Mouse (Mus musculus): ENCODE measurements at regions not wholly inside any gene's neighbourhood (a gene's known extent, or its start where the extent isn't known, plus 50 kb on each side); places are given as distances from the start of the nearest gene placed in this dataset.
"Not testable (repeated sequence)": the region's sequence is repeated elsewhere in the genome, so short reads cannot be mapped to it uniquely, and the experiment has no call there.

DNA sequence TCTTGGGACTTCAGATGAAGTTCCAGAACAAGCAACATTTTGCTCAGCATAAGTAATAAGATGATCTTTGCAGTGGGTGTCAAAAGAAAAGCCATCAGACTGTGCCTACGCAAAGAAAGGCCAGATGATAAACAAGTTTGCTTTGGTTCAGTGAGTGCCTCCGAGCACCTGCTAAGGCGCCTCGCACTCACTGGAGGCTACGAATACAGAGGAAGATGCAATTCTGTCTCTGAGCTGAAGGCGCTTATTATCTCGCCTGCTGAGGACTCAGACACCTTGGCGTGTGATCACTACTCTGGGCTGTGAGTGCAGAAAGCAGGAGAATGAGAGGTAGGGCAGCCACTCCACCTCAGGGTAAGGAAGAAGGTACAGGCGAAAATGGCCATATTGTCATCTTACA is 82.7 kb upstream of the Dyrk2 start:
- no peaks in the 10 kb centered on the region for H3K4me1 ChIP-seq (replicated peaks)
- H3K36me3 ChIP-seq, result no peaks in the 10 kb centered on the region
- no peaks in the 10 kb centered on the region for H3K27me3 ChIP-seq
- WGBS, result 89% methylated on average over 9 of the region's 9 CpGs
- no peak for ATAC-seq (ENCODE audit: insufficient number of reproducible peaks, insufficient read depth, low FRiP score, low TSS enrichment, low read depth)
- H3K27ac ChIP-seq, result no peak overlapping the region
- H3K9me3 ChIP-seq, result no peaks in the 10 kb centered on the region
- H3K9ac ChIP-seq (replicated peaks), result no peak overlapping the region
- H3K4me3 ChIP-seq (replicated peaks), result no peak overlapping the region
- no peak overlapping the region for H3K4me2 ChIP-seq

DNA sequence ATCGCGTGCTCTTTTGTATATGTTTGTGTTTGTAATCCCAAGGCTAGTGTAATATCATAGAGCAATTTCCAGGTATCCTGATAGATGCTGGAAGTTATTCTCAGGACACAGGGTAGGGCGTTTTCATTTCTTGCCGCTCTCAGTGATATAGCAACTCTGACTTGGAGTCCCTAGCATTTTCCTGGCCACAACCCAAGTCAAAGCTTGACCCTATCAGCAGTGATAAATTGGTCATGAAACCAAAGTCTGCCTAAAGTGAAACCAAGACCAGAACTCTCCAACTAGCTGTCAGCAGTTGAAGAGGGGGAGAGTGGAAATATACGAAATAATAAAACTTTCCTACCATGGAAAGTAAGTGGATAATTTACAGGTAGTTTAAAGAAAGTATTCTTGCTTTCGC is 77.7 kb upstream of the Dyrk2 start:
- Histone ChIP-seq H3K9ac (replicated peaks) (no peak overlapping the region), H3K27ac (no peak overlapping the region), H3K36me3 (no peaks in the 10 kb centered on the region), H3K4me3 (replicated peaks) (no peak overlapping the region), H3K4me1 (replicated peaks) (no peaks in the 10 kb centered on the region), H3K27me3 (no peaks in the 10 kb centered on the region), H3K9me3 (no peaks in the 10 kb centered on the region), H3K4me2 (no peak overlapping the region)
- 91% methylated on average over 6 of the region's 6 CpGs for WGBS
- ATAC-seq (ENCODE audit: insufficient number of reproducible peaks, insufficient read depth, low FRiP score, low TSS enrichment, low read depth), result no peak

DNA sequence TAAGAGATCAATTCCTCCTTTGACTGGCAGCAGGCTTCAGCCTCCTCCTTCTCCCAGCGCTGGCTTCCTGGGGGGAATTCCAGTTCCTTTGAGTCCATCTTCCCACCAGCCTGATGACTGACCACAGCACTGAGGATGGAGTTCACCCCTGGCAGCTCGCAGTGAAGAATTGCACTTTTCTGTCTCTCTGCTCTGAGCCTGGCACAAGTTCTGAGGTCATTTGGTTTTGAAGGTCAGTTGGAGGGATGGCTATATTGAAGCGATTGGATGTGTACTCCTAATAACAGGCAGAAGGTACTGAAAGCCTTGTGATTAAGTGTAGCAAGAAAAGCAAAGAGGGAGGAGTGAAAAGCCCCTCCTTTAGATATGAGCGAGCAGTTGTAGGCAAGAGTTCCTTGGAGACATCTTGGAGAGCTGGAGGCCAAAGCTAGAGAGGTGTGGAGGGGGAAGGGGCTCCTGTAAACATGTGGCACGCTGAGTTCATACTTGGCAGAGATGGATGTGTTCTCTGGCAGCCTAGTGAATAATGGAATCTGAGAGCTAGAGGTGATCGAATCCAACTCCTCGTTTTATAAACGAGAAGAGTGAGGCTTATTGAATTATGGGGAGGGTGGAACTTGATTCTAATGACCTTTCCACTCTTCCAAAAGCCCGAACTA is 77.1 kb upstream of the Dyrk2 start:
- Histone ChIP-seq H3K9me3 (no peaks in the 10 kb centered on the region), H3K36me3 (no peaks in the 10 kb centered on the region), H3K27ac (no peak overlapping the region), H3K4me1 (replicated peaks) (no peaks in the 10 kb centered on the region), H3K4me3 (replicated peaks) (no peak overlapping the region), H3K27me3 (no peaks in the 10 kb centered on the region), H3K9ac (replicated peaks) (no peak overlapping the region), H3K4me2 (no peak overlapping the region)
- WGBS, result 69% methylated on average over 9 of the region's 9 CpGs
- ATAC-seq (ENCODE audit: insufficient number of reproducible peaks, insufficient read depth, low FRiP score, low TSS enrichment, low read depth), result no peak

DNA sequence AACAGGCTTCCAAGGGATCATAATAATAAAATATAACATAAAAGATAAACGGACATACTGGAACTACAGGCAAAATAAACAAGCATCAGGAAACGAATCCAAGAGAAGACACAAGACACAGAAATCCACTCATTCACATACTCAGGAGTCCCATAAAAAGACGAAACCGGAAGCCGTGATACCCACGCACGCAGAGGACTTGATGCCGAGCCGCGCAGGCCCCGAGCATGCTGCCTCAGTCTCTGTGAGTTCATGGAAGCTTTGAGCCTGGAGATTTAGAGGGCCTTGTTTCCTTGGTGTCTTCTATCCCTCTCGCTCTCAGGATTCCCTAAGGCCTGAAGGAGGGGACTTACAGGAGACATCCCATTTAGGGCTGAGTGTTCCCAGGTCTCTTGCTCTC is 57.3 kb upstream of the Dyrk2 start:
- Histone ChIP-seq H3K27ac (no peak overlapping the region), H3K4me2 (no peak overlapping the region), H3K4me3 (replicated peaks) (no peak overlapping the region), H3K27me3 (no peaks in the 10 kb centered on the region), H3K4me1 (replicated peaks) (no peaks in the 10 kb centered on the region; the same call in 1 of the 2 replicates), H3K9ac (replicated peaks) (no peak overlapping the region), H3K36me3 (no peaks in the 10 kb centered on the region), H3K9me3 (peaks cover 8% of the 10 kb centered on the region; the same call in 1 of the 2 replicates)
- WGBS, result 90% methylated on average over 12 of the region's 12 CpGs
- no peak for ATAC-seq (ENCODE audit: insufficient number of reproducible peaks, insufficient read depth, low FRiP score, low TSS enrichment, low read depth)

DNA sequence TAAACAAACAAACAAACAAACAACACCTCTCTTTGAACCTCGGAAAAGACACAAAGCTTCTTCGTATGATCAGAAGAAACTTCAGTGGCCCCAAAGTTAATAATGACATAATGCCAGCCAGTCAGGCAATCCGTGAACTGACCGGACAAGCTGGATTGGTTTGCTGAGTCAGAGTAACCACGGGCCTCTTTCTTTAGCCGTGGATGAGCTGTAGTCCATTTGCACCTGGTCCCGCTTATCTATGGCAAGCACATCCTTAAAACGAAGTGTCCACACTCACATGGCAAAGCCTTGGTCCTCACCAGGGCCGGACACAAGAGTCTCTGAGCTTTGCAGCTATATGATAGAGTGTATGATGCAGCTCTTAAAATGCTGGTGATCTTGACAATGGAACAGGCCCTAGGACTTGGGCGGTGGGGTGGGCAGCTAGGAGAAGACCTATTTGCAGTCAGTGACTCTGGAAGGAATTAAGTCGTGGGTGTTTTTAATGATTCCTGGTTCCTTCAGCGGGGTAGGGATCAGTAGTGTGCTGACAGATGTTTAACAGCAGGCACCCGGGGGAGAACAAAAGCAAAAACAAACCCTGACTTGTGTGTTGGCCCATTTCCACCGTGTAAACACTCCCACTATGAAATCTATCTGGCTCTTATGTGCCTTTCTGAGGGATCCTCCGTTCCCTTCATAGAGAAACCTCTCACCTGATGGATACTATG is 53.6 kb upstream of the Dyrk2 start:
- Histone ChIP-seq H3K9ac (replicated peaks) (no peak overlapping the region), H3K36me3 (no peaks in the 10 kb centered on the region), H3K27ac (no peak overlapping the region), H3K4me1 (replicated peaks) (no peaks in the 10 kb centered on the region; the same call in 1 of the 2 replicates), H3K9me3 (no peaks in the 10 kb centered on the region), H3K4me3 (replicated peaks) (no peak overlapping the region), H3K4me2 (no peak overlapping the region), H3K27me3 (no peaks in the 10 kb centered on the region)
- WGBS, result 54% methylated on average over 15 of the region's 15 CpGs
- no peak for ATAC-seq (ENCODE audit: insufficient number of reproducible peaks, insufficient read depth, low FRiP score, low TSS enrichment, low read depth)

DNA sequence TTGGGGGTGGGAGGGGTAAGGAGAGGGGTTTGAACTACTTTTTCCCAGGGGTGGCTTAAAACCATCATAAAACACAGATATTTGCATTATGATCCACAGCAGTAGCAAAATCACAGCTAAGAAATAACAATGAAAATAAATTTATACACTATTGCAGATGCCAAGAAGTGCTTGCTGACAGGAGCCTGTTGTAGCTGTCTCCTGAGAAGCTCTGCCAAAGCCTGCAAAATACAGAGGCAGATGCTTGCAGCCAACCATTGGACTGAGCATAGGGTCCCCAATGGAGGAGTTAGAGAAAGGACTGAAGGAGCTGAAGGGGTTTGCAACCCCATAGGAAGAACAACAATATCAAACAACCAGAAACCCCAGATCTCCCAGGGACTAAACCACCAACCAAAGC is 52.1 kb upstream of the Dyrk2 start:
- not testable (repeated sequence) for H3K27ac ChIP-seq; H3K36me3 ChIP-seq; H3K9ac ChIP-seq (replicated peaks); H3K27me3 ChIP-seq; H3K4me2 ChIP-seq; ATAC-seq (ENCODE audit: insufficient number of reproducible peaks, insufficient read depth, low FRiP score, low TSS enrichment, low read depth); H3K9me3 ChIP-seq; H3K4me3 ChIP-seq (replicated peaks); H3K4me1 ChIP-seq (replicated peaks)
